Mouse (Mus musculus) myocyte (in vitro differentiated cells): ENCODE results near the gene Cry2.

Experiments used
- CEBPB ChIP-seq: IDR thresholded peaks from 2 replicates; pipeline ENCODE4 v1.6.1; 2011; ENCODE audit warnings: mild to moderate bottlenecking, moderate library complexity; ENCODE audit not compliant: poor library complexity, insufficient read depth, severe bottlenecking
- E2F4 ChIP-seq: IDR thresholded peaks from one replicate; pipeline ENCODE4 v1.6.1; 2011; ENCODE audit warnings: mild to moderate bottlenecking, control low read depth, moderate library complexity; ENCODE audit not compliant: insufficient read depth
- MAX ChIP-seq: IDR thresholded peaks from one replicate; pipeline ENCODE4 v1.6.1; 2011; ENCODE audit warnings: low read depth, mild to moderate bottlenecking, control low read depth
- MYOD1 ChIP-seq, 3 experiments: IDR thresholded peaks; one replicate each; pipeline ENCODE4 v1.6.1; 2011; ENCODE audit warnings: control low read depth in 2 of 3, low read depth in 2 of 3, mild to moderate bottlenecking in 2 of 3, moderate library complexity in 1 of 3; ENCODE audit not compliant: insufficient read length in 2 of 3, control insufficient read depth in 1 of 3
- POLR2A ChIP-seq: IDR thresholded peaks from one replicate; pipeline ENCODE4 v1.6.1; 2011; ENCODE audit warnings: low read depth, mild to moderate bottlenecking, control low read depth, moderate library complexity; ENCODE audit not compliant: insufficient read length
- POLR2AphosphoS2 ChIP-seq: IDR thresholded peaks from one replicate; pipeline ENCODE4 v1.6.1; 2011; ENCODE audit warnings: low read depth, control low read depth; ENCODE audit not compliant: insufficient read length
- TCF3 ChIP-seq: IDR thresholded peaks from one replicate; pipeline ENCODE4 v1.6.1; 2011; ENCODE audit warnings: low read depth, control low read depth; ENCODE audit not compliant: insufficient read length
- USF1 ChIP-seq: IDR thresholded peaks from one replicate; pipeline ENCODE4 v1.6.1; 2011; ENCODE audit warnings: low read depth, mild to moderate bottlenecking, control low read depth, moderate library complexity

DNA sequence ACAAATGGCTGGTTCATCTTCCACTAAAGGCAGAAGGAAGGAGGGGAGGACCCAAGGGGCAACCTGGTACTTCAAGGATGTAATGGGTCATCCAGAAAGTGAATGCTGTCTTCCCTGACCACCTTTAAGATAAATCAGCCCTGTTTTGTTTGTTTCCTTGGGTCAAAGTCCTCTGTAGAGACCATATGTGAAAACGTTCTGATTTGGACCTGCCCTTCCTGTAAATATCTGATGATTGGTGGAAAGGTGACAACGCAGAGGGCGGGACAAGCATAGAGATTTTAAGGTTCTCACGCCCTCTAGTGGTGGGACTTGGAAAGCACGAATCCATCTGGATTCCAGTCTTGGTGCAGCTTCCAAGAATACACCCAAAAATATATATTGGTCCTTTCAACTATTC lies 4.0 kb upstream of the Cry2 start:
- TF ChIP-seq POLR2A = no peak
- TF ChIP-seq MAX = no peak
- no peak for TF ChIP-seq USF1
- no peak for TF ChIP-seq POLR2AphosphoS2
- TF ChIP-seq E2F4 = no peak
- no peak for TF ChIP-seq TCF3
- no peak for TF ChIP-seq MYOD1 (IDR thresholded peaks at IDR 0.05; ENCODE audit: control insufficient read depth in 1 of 3, insufficient read length in 2 of 3, low read depth in 2 of 3)
- no peak for TF ChIP-seq CEBPB
